Mouse (Mus musculus) kidney, adult 2 months (tissue): Measurements from ENCODE around the gene Thrap3.

Source experiments
- CTCF ChIP-seq: fragments of 200-500 bp; conservative IDR thresholded peaks from 2 replicates; pipeline ENCODE4 v1.5.1; 2011; ENCODE audit warnings: low read depth, mild to moderate bottlenecking, control low read depth, low read length, moderate library complexity, mixed read lengths; ENCODE audit not compliant: insufficient read depth, insufficient read length
- POLR2A ChIP-seq: fragments of 200-500 bp; IDR thresholded peaks from one replicate; pipeline ENCODE4 v1.6.1; 2011; ENCODE audit warnings: low read depth, low read length, control low read depth

- TF ChIP-seq CTCF (no peak), POLR2A (no peak)
These were observed 36.5 kb downstream of the Thrap3 start for GRCm38 (mm10) chr4:126166084-126166483.
